In the genomic region with DNA sequence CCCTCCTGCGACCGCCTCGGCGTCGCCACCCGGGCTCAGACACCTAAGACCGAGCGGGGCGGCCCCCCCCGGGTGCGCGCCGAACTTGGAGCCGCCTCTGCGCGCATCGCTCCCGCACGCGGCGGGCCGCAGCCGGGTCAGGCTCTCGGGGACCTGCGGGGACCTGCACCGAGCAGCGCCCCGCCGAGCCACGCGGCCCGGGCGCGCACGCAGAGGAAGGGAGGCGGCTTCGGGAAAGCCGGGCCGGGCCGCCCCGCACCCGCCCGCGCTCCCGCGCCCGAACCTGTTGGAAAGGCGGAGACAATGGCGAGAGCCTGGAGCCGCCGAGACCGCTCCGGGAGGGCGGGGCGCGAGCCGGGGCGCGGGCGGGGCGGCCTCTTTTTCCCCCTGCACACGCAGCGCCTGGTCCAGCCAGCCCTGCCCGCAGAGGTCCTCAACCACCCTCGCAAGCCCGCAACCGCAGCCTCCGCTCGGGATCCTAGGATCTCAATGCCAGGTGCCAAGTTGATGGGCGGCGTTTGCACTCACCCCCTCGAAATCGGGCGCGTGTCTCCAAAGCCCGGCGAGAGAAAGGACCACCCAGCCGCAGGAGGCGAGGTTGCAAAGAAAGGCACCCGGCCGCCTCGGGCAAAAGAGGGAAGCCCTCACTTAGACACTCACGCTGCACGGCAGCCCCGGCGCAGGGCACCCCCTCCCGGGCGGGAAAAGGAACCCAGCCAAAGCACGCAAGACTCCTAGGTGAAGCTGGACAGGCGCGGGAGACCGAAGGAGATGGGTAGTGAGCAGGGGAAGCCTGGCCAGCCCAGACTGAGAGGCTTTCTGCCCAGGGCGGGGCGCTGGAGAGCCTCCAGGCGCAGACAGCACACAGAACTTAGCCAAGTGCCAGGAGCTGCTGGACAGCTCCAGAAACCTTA, we compare ENCODE assay signal across 8 mouse cellular contexts. TPM values are rescaled to one million over a fixed set of nuclear protein-coding genes. Genes with fewer than 3 reads are reported as not detected.
A peak's percentile ranks its signal among the peaks of the same experiment; 100 is the strongest.
DNase-seq lines count a peak whose midpoint lies in the region; ATAC-seq and TF ChIP-seq lines count a peak whose summit lies in the region.

TSS of gene Nell2 (minus strand) at position 612 of the 914 bp plus-strand sequence.

- peaks cover 28% of the 10 kb centered on the region for H3K27me3 ChIP-seq in liver, embryonic 16.5 days (ENCODE audit: control insufficient read depth, insufficient read depth, low read depth, low read length)
- peaks cover 21% of the 10 kb centered on the region for H3K27me3 ChIP-seq in small intestine, adult 2 months (ENCODE audit: control insufficient read depth, insufficient read depth, low read length)

- peak within 1 kb of the TSS; percentile 27; the same call in 1 of the 2 replicates for H3K4me2 ChIP-seq in liver, embryonic 16.5 days (ENCODE audit: low read depth, low read length)

- H3K4me1 ChIP-seq in liver, embryonic 16.5 days (ENCODE audit: control insufficient read depth, low read depth, low read length): no peaks in the 10 kb centered on the region
- no peaks in the 10 kb centered on the region for H3K4me1 ChIP-seq in small intestine, adult 2 months (ENCODE audit: control insufficient read depth, insufficient read depth, insufficient read length, low read length)

- no peak for ATAC-seq in liver, embryonic 16.5 days (ENCODE audit: low read depth)

- peak; percentile 1 for DNase-seq in lung, postnatal 10 days
- no peak for DNase-seq in lung, postnatal 25 days (ENCODE audit: low spot score)
- DNase-seq in cerebellum, postnatal 10 days: peak; percentile 91 to 94
- peak in 1 of 2 experiments; percentile 74 for DNase-seq in frontal cortex, adult 2 months (ENCODE audit: extremely low spot score in 1 of 2, low spot score in 1 of 2)
- peak; percentile 27 for DNase-seq in kidney, postnatal 14 days
- no peak for DNase-seq in spleen, postnatal 14 days (ENCODE audit: low spot score in 2 of 2)

- H3K27ac ChIP-seq in liver, embryonic 16.5 days (ENCODE audit: low read length): no peak within 1 kb of the TSS
- H3K27ac ChIP-seq in small intestine, adult 2 months (ENCODE audit: insufficient read depth, low read depth, low read length): no peak within 1 kb of the TSS

- H3K9me3 ChIP-seq in liver, embryonic 16.5 days (replicated peaks; ENCODE audit: control insufficient read depth, low read length): no peaks in the 10 kb centered on the region

- no peak for TF ChIP-seq CTCF in small intestine, adult 2 months (IDR thresholded peaks at IDR 0.05; ENCODE audit: extremely low read depth, insufficient read length, insufficient replicate concordance, low read depth, low read length)

- TF ChIP-seq POLR2A in small intestine, adult 2 months (IDR thresholded peaks at IDR 0.05; ENCODE audit: low read depth, low read length): no peak

- no peak within 1 kb of the TSS for H3K9ac ChIP-seq in liver, embryonic 16.5 days (ENCODE audit: low read depth, low read length)

- peak within 1 kb of the TSS; percentile 15; the same call in 1 of the 2 replicates for H3K4me3 ChIP-seq in liver, embryonic 16.5 days (ENCODE audit: low read depth, low read length)
- peak within 1 kb of the TSS; percentile 28 for H3K4me3 ChIP-seq in small intestine, adult 2 months (ENCODE audit: low read depth, low read length)

- H3K36me3 ChIP-seq in liver, embryonic 16.5 days (ENCODE audit: control insufficient read depth, insufficient read depth): no peaks in the 10 kb centered on the region
- no peaks in the 10 kb centered on the region for H3K36me3 ChIP-seq in small intestine, adult 2 months (ENCODE audit: control insufficient read depth, insufficient read depth, low read length)

- 1% methylated on average over 91 of the region's 95 CpGs for WGBS in liver, embryonic 16.5 days (ENCODE audit: insufficient replicate concordance)
- 2% methylated on average over 91 of the region's 95 CpGs for WGBS in small intestine, adult 2 months

RNA-seq across cellular contexts. Expression of gene Nell2, which starts in this region (rescaled TPM):
- 243 and 292 TPM in 2 replicates for polyA plus RNA-seq in frontal cortex, adult 2 months (2012; rRNA removed)
- polyA plus RNA-seq in liver, embryonic 16.5 days (2015; fragmentation: Nextera tagmentation; extraction: Ambion mirVana): 0.21 and 0.22 TPM in 2 replicates
- polyA plus RNA-seq in small intestine, adult 2 months (2012; rRNA removed): 0.33 and 0.46 TPM in 2 replicates

Comparison
In these comparisons a context has a peak if more than half of its experiments do, and no peak if none do; other contexts are left out.
1. RNA of gene Nell2 (polyA plus RNA-seq): 243 to 292 TPM in frontal cortex, adult 2 months; 0.33 to 0.46 TPM in small intestine, adult 2 months and 0.21 to 0.22 TPM in liver, embryonic 16.5 days; every median in the first group is over 100 times any median in the second.
2. DNase-seq: peak in lung, postnatal 10 days (single experiment), cerebellum, postnatal 10 days (2 of 2) and kidney, postnatal 14 days (single experiment); none in lung, postnatal 25 days (single experiment) and spleen, postnatal 14 days (0 of 2).